Mouse (Mus musculus): ENCODE measurements around the gene Klhl3.

Gene Klhl3

DNA sequence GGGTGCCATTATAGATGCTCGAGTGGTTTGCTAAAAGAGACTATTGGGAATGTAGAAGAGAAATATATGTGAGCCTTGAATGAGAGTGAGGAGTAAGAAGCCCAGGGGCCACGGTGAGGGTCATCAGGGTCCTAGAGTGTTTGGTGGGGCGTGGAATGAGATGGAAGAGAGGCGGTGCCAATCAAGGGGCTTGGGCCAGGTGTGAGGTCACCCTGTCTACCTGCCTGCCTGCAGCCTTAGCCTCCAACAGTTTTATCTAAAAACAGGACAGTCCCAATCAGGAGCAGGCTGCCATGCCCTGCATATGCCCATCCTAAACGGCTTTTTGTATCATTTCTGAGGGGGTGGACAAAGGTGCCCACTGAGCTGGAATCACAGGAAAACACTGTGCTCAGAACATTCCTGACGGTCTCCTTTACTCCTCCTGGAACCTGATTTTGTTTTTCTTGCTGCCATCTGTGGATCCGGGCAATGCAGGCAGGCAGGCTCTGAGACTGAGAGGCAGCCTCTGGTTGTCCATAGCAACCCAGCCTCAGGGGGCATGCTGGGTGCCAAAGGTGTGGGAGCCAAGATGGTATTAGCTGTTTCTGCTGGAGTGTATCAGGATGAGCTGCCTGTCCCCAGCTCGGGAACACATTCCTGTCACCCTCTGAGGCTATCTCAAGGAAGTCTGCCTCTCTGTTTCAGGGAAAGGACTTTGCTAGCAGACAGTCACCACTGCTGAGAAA is 89.5 kb downstream of the Klhl3 start:
- DNase-seq (ENCODE audit: low read depth) = no peak

DNA sequence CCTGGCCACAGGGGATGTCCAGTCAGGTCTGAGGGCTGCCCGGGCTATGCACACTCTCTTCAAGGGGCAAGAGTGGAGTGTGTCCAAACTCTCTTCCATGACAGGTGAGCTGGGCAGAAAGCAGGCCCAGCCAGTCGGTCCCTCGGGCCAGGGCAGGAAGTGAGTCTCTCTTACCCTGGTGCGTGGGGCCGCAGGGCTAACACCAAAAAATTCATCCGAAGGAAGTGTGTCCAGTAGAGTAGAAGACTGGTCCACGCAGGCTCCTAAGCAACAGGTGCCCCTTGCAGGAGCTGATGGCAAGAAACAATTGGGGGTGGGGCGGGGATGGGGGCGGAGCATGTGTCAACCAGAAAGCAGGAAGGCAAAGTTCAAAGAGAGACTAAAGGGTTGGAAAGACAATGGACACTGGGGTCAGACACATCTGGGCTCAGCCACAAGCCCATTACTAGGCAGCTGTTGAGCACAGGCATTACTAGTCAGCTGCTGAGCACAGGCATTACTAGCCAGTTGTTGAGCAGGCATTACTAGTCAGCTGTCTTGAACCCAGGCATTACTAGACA is 90.3 kb downstream of the Klhl3 start:
- DNase-seq (ENCODE audit: low read depth) = no peak

DNA sequence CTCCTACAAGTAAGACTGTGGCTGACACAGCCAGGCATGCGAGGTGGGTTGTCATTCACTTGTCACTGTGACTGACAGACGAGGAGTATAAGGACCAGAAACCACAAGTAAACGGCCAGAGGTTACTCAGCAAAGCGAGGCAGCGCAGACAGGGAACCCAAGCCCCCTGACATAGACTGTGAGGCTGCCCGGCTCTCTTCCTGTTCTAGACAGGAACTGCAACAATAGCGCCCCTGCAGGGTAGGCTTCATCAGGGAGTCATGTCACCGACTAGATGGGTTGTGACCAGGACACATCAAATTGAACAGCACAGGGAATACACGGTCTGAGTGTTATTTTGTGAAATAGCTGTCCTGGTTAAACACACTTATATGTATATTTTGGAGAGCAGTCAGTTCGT is 93.0 kb downstream of the Klhl3 start:
- DNase-seq (ENCODE audit: low read depth) = peak; percentile 29

DNA sequence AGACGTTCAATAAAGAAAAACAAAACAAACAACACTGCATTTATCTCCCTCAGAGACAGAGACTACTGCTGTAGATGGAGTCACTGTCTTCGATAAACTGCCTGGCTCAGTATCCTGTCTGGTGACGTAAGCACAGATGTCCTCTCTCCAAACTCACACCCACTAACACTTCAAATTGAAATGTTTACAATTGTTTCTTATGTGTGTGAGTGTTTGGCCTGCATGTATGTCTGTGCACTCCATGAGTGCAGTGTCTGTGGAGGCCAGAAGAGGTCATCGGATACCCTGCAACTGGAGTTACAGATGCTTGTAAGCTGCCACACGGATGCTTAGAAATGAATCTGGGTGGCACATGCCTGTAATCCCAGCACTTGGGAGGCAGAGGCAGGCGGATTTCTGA is 96.1 kb downstream of the Klhl3 start:
- peak; percentile 14 for DNase-seq (ENCODE audit: low read depth)

DNA sequence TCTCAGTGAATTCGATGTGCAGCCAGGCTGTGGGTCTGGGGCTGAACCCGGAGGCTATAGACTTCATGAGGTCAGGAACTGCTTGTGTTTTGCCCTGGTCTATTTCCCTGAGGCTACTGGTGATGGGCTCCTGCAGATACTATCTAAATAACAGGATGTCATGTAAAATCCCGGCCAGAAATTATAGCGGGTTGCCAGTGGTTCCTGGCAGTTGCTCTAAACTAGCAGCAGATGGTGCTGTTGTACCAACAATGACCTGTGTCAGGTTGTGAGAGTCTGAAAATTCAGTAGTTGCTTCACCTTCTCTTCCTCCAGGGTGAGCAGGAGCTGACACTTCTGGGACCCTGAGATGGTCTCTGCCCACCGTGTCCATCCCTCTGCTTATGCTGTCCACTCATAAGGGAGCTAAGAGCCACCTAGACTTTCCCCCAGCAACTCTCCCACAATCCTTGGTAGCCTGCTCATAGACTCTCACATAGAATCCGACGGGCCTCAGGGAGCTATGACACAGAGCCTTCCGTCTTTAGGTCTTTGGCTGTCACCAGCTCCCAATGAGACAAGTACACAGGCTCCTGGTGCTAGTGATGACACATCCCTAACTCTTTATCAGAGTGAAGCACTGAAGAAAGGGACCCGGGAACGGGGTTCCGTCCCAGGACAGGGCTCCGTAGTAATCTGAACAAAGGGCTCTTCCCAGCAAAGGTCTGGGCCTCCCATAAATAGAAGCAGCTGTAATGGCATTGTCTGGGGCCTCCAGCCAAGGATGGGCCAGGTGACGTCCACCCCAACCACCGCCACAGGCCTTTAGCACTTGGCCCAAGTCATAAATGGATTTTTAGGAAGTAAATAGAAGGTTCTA is 101.1 kb downstream of the Klhl3 start:
- peak; percentile 68 for DNase-seq (ENCODE audit: low read depth)

DNA sequence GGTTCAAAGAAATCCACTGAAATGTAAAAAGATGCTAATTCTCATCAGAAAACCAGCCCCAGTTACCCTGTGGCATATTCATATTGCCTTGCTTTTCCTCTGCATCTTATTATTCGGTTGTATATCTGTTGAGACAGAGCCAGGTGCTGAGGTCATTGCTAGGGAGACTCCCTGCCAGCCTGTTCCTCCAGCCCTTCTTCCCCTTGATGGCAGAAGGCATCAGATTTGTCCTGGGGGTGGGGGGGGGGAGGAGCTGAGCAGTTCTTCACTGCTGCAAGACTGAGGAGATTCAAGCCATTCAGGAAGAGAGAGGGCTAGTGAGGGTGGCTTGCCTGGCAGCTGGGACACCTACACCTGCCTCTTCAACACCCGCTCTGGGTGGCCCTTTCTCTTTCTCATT is 101.9 kb downstream of the Klhl3 start:
- DNase-seq (ENCODE audit: low read depth) = no peak

DNA sequence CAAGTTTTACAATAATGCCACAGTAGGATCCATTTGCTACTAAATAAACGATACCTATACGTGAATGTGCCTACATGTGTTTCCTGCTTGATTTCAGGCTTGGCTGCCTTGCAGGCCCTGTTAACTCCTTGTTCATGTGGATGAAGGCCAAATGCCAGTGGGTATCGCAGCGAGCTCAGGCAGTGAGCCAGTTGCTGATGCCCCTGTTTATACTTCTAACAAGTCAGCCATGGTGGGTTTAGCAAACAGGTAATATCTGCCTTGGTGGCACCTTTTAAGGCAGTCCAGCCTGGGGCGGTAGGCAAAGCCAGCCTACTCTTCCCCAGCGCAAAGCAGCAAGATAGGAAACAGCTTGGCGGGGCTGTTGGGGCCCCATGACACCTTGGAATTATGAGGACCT is 103.0 kb downstream of the Klhl3 start:
- DNase-seq (ENCODE audit: low read depth) = no peak

DNA sequence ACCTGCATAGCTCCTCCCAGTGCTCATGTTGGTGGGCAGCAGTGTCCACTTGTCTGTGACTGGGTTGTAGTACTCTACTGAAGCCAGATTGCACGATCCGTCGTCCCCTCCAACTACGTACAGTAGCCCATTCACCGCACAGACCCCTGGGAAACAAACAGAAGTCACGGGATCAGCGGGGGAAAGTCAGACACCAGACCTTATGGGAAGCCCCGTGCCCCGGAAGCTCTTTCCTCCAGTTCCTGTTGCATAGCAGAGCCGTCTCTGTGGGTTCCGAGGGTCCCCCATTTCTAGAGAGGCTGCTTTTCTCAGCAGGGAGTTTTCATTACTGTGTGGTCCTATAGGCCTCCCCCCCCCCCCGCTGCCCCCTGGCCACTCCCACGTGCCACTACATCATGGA is 104.1 kb downstream of the Klhl3 start:
- no peak for DNase-seq (ENCODE audit: low read depth)

DNA sequence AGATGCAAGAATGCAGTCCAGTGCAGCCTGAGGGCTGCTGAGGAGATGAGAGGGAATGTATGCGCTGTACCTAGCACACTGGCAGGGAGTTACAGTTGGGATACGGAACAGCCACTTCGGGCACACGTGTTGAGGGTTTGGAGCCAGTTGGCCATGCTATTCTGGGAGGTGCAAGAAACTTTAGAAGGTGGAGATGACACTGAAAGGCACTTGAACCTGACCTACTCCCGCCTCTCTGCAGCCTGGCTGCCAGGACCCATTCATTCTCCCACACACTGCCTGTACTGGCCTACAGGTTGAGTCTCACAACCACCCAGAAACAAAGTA is 105.4 kb downstream of the Klhl3 start:
- no peak for DNase-seq (ENCODE audit: low read depth)

DNA sequence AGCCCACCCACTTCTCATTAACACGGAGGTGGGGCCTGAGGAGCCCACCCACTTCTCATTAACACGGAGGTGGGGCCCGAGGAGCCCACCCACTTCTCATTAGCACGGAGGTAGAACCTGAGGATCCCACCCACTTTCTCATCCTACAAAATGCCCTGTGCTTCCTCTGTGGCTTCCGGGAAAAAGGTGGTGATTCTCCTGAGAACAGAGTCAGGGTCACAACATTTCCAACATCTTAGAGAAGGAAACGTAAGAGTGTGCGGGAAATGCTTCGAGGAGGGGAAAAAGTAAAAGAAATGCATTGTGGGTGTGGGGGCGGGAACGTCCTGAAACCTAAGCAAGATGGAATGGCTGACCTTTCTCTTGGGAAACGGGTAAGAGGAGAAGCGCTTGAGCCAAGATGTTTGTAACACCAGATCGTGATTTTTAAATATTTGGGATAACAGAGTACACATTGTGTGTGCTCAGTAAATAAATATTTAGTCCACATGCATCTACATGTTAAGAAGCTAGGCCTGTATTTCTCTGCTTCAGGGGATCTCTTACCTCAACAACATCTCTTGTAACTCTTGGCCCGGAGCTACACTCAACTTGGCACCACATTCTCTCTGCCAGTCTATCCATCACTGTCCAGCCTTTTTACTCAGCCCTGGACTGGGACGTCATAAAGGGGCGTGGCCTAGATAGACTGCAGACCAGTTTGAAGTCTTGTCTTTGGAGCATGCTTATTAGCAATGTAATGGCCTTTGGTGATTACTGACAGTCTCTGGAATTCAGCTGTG is 105.9 kb downstream of the Klhl3 start:
- DNase-seq (ENCODE audit: low read depth) = no peak

DNA sequence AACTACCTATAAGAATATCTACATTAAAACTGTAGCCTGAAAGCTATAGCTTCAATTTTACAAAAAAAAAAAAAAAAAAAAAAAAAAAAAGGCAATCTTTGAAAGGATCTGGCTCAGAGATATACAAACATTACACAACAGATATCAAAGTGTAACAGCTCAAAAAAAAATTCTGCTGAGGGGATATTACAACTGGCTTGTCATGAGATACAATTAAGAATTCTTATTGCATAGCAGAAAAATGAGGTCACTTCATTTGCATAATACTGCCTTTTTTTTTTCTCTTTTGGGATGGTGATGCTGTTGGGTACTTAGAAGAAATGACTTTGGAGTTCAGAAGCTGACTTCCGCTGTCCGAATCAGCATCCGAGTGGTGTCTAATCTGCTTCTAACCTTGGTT is 111.6 kb downstream of the Klhl3 start:
- no peak for DNase-seq (ENCODE audit: low read depth)

DNA sequence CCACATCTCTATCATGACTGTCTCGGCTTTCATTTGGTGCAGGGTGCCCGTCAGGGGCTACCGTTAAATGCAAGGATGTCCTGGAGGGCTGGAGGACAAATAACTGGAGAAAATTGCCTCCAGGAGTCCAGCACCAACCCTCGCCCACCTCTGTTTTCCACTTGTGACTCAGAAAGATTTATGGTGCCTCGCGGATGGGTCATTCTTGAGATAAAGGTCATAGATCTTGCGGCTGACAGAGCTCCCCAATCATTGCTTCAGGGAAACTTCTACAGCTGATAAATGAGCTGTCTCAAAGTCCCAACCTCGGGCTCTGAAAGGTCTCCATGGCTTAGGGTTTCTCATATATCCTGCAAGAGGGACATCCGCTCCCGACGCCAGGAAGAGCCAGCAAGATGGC is 116.9 kb downstream of the Klhl3 start:
- no peak for DNase-seq (ENCODE audit: low read depth)

DNA sequence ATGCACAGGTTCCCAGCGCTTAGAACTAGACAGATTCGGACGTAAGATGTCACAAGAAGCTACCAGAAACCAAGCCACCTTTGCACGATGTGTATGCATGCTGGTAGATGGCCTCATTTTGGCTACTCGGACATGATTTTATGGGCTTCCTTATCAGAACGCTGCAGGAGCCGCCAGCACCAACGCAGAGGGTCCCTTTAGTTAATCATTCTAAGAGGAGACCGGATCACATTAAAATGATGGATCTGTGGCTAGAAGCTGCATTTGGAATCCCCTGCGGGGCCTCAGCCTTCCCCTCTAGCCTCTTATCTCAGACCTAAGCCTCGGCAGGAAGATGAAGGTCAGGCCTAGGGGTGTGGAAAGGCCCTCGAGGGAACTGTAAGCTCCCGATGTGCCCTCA is 117.5 kb downstream of the Klhl3 start:
- no peak for DNase-seq (ENCODE audit: low read depth)

DNA sequence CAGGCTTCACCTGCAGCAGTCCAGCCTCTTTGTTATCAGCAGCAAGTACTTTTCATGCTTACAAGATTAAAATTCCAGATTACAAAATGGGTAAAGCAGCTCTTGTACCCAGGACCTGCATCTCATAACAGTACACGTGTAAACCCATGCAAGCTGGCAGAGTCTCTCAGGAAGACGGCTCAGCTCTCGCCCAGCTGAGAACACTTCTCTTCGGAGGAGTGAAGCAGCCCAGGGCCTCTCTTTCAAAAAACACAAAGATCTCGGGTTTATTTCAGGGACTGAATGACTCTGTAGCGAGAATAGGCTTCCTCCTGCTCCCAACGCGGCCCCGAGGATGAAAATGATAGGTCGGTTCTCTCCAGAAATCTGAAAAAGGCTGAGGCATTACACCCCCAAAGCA is 128.8 kb downstream of the Klhl3 start:
- no peak for DNase-seq (ENCODE audit: low read depth)

DNA sequence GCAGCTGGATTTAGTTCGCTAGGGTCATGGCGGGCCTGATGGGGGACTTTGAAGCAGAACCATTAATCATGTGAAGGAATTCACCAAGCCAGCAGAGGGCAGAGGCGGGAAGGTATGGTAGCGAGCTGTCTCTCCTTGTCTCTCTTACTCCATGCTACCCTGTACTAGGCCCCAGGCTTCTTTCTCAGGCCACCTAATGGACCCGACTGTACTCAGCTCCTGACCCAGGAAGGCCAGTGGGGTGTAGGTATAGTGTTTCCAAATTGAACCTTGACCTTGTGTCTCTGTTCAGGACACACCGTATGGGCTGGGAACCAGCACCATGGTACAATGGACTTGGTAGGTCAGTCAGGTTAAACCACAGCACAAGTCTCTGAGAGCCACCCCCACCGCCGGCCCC is 129.2 kb downstream of the Klhl3 start:
- no peak for DNase-seq (ENCODE audit: low read depth)

DNA sequence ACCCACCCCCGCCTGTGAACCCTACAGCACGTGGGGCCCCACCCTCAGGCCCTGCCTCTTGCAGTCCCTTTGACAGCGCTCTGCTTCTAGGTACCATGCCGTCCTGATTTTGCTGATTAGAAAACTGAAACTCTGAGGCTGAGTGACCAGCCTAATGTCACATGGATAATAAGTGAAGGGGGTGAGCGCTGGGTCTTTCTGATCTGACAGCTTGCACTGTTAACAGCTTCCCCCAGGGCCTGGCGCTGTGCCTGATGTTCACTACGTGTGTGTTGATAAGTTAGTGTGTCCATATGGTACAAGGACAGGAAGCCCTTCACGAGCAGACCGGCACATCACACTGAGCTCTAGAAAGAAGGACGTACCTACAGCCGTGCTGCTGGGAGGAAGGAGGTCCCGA is 130.1 kb downstream of the Klhl3 start:
- no peak for DNase-seq (ENCODE audit: low read depth)

DNA sequence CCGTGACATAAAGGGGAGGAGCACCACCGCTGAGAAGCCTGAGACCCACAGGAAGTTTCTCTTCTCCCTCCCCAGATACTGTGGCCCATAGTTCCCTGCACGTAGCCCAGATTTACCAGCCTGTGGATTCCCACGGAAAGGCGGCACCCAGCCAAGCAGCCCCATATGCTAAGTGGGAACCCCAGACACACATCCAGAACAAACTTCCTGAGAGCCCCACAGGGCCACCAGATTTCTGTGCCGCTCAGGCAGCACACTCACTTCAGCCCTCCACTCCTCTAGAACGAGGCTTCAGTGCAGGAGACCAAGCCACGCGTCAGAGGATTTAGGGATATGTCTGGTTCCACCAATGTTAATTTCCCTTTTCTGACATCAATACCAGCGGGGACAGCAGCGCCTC is 130.5 kb downstream of the Klhl3 start:
- DNase-seq (ENCODE audit: low read depth) = no peak

DNA sequence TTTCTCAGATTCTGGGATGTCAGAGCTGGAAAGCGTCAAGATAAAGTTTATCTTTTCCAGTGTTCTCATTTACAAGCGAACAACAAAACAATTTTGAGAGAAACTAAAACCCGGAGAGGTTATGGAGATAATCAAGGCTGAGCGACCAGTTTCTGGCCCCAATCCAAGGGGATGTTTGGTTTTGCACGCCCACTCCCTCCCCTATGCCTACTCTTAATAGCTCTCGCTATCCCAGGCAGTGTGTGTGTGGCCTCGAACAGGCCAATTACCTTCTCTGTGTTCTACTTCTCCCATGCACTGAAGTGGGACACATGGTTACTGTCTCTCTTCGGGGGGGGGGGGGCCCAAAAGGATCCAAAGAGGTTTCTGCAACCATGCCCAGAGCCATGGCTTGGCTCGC is 132.7 kb downstream of the Klhl3 start:
- DNase-seq (ENCODE audit: low read depth) = no peak

DNA sequence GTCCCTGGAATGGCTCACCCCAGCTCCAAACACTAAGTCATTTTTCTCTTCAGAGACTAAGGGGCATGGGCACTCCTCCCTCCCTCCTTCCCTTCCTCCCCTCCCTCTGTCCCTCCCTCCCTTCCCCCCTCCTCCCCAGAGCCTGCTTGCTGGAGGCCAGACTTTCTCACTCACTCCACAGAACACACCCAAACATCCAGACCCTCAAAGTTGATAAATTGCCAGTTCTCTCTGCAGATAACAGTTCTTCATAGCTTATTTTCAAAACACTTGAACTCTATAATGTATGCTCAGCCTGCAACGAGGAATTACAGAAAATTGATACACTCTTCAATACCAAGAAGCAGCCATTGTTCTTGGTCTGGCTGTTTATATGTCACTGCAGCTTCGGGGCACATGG is 133.3 kb downstream of the Klhl3 start:
- DNase-seq (ENCODE audit: low read depth) = no peak

DNA sequence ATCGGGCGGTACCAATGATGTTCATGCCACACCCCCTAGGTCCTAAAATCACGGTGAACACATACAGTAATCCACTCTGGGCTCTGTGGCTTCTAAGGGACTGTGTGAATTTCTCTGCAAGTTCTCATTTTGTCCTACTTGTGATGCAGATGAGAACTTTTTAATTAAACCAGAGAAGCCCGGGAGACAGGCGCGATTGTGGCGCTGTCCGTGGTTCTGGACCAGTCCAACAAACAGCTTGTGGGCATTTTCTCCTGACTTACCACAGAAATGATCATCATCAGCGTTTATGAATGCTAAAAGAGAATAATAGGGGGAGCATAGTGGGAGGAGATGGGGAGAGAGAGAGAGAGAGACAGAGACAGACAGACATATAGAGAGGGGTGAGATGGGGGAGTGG is 134.5 kb downstream of the Klhl3 start:
- DNase-seq (ENCODE audit: low read depth) = no peak

DNA sequence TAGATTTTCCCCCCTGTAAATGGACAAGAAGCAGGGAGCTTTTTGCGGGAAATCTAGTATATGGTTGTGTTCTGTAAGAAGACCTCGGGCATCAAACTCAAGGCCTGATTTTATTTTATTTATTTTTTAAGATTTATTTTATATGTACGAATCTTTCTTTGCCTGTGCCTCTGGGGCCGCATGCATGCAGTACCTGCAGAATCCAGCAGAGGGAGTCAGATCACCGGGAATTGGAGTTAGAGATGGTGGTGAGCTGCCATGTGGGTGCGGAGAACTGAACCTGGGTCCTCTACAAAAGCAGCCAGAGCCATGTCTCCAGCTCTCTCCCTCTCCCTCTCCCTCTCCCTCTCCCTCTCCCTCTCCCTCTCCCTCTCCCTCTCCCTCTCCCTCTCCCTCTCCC is 135.7 kb downstream of the Klhl3 start:
- DNase-seq (ENCODE audit: low read depth) = no peak

DNA sequence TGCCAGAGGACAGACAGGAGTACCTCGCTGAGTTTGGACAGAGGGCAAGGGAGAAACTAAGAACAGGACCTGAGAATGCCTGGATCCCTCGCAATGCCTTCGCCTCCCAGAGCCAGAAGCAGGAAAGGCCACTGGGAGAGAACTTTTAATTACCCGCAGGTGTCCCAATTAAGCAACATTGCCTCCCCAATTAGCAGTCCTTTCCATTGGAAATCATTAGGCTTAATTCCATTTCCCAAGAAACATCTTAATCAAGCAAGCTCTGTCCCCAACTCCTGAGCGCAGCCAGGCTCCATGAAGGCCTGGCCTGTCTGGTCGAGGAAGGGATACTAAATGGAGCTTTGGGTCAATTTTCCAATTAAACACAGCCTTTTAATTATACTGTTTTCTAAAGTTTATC is 147.7 kb downstream of the Klhl3 start:
- no peak for DNase-seq (ENCODE audit: low read depth)

DNA sequence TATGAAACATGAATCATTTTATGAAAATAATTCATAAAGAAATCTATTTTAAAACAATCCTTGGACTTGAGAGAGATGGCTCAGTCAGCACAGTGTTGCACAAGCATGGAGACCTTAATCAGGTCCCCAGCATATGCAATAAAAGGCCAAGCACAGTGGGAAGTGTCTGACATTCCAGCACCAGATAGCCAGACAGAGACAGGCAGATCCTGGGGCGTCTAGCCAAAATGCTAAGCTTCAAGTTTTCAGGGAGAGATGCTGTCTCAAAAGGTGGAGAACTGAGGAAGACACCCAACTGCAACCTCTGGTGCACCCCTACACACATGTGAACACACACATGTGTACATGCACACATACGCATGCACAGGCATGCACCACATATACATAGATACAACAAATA is 153.1 kb downstream of the Klhl3 start:
- DNase-seq (ENCODE audit: low read depth) = no peak
